In the genomic region with DNA sequence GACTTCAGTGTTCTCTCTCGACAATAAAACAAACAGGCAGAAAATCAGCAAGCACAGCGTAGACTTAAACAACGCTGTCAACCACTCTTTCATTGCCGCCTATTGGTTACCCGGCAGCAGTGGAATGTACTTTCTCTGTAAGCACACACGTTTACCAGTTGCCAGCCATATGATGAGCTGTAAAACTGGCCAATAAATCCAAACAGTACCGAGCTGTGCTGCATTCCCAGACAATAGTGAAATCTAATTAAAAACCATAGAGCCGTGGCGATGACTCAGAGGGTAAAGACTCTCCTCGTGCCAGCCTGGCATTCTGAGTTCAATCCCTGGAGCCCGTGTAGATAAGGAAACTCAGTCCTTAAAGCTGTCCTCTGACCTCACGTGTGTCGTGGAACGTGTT, we compare ENCODE assay signal across 14 mouse cellular contexts. TPM values are rescaled to one million over a fixed set of nuclear protein-coding genes. Genes with fewer than 3 reads are reported as not detected.
DNase-seq lines count a peak whose midpoint lies in the region; ATAC-seq and TF ChIP-seq lines count a peak whose summit lies in the region.
"Had no signal": no experiment of that assay in that cellular context is flagged by ENCODE, and none has a peak within 500 bp of the region (broad histone marks: within the 10 kb centered on the region; RNA-seq: fewer than 3 reads in every experiment).

No protein-coding gene starts in this region.

- H3K9ac ChIP-seq in heart, embryonic 12.5 days: peak overlapping the region; percentile 13; the same call in 1 of the 2 replicates
- no peak overlapping the region for H3K9ac ChIP-seq in midbrain, postnatal 0 days (replicated peaks; ENCODE audit: low read length, poor library complexity, severe bottlenecking)
- H3K9ac ChIP-seq in midbrain, embryonic 14.5 days (replicated peaks; ENCODE audit: low read length): no peak overlapping the region
- no peak overlapping the region for H3K9ac ChIP-seq in intestine, embryonic 16.5 days (ENCODE audit: low read depth, low read length)
- no peak overlapping the region for H3K9ac ChIP-seq in stomach, embryonic 16.5 days (ENCODE audit: low read length)
- no peak overlapping the region for H3K9ac ChIP-seq in liver, embryonic 12.5 days
- H3K9ac ChIP-seq: midbrain, embryonic 12.5 days had no signal

- no peak overlapping the region for H3K4me3 ChIP-seq in heart, embryonic 12.5 days
- H3K4me3 ChIP-seq in midbrain, postnatal 0 days (ENCODE audit: low read depth, low read length): no peak overlapping the region
- H3K4me3 ChIP-seq in midbrain, embryonic 14.5 days (replicated peaks; ENCODE audit: low read depth, low read length): no peak overlapping the region
- H3K4me3 ChIP-seq in intestine, embryonic 16.5 days (ENCODE audit: low read length): no peak overlapping the region
- no peak overlapping the region for H3K4me3 ChIP-seq in stomach, embryonic 16.5 days (replicated peaks; ENCODE audit: low read length)
- no peak overlapping the region for H3K4me3 ChIP-seq in liver, embryonic 12.5 days
- H3K4me3 ChIP-seq: midbrain, embryonic 12.5 days had no signal

- DNase-seq in heart, adult 18-20 months: no peak
- DNase-seq in midbrain, postnatal 0 days (ENCODE audit: low spot score): peak; percentile 25
- DNase-seq in midbrain, embryonic 14.5 days: no peak
- DNase-seq in adrenal gland, adult 18-20 months (ENCODE audit: low spot score in 2 of 2): no peak
- DNase-seq: cerebellum, adult 11 months; kidney, postnatal 36 days; liver; right cerebral cortex, adult 18-20 months had no signal

- no peak for ATAC-seq in heart, embryonic 12.5 days (ENCODE audit: insufficient number of reproducible peaks, low FRiP score)
- no peak for ATAC-seq in midbrain, postnatal 0 days (ENCODE audit: low FRiP score)
- no peak for ATAC-seq in midbrain, embryonic 14.5 days (ENCODE audit: low FRiP score, low TSS enrichment)
- ATAC-seq in intestine, embryonic 16.5 days: peak; percentile 83
- peak; percentile 49; the same call in 1 of the 2 replicates for ATAC-seq in stomach, embryonic 16.5 days (ENCODE audit: insufficient read depth, low FRiP score)
- ATAC-seq in liver, embryonic 12.5 days: no peak

- H3K36me3 ChIP-seq in heart, embryonic 12.5 days: no peaks in the 10 kb centered on the region
- peaks cover 9% of the 10 kb centered on the region for H3K36me3 ChIP-seq in midbrain, postnatal 0 days (ENCODE audit: insufficient read depth, low read length)
- peaks cover 8% of the 10 kb centered on the region for H3K36me3 ChIP-seq in midbrain, embryonic 14.5 days (ENCODE audit: control insufficient read depth, insufficient read depth, low read length)
- no peaks in the 10 kb centered on the region for H3K36me3 ChIP-seq in intestine, embryonic 16.5 days (ENCODE audit: control insufficient read depth, insufficient read depth, low read length)
- H3K36me3 ChIP-seq in stomach, embryonic 16.5 days (ENCODE audit: control insufficient read depth, insufficient read depth, low read length): no peaks in the 10 kb centered on the region
- H3K36me3 ChIP-seq in liver, embryonic 12.5 days: no peaks in the 10 kb centered on the region
- H3K36me3 ChIP-seq: midbrain, embryonic 12.5 days had no signal

- no peak for TF ChIP-seq CTCF in midbrain, postnatal 0 days (IDR thresholded peaks at IDR 0.05)

- H3K4me2 ChIP-seq in heart, embryonic 12.5 days: no peak overlapping the region
- no peak overlapping the region for H3K4me2 ChIP-seq in midbrain, postnatal 0 days (ENCODE audit: low read depth, low read length, poor library complexity, severe bottlenecking)
- H3K4me2 ChIP-seq in midbrain, embryonic 14.5 days (ENCODE audit: low read length): no peak overlapping the region
- peak overlapping the region; percentile 26; the same call in 1 of the 2 replicates for H3K4me2 ChIP-seq in intestine, embryonic 16.5 days (ENCODE audit: low read depth, low read length)
- H3K4me2 ChIP-seq in stomach, embryonic 16.5 days (ENCODE audit: low read depth, low read length): peak overlapping the region; percentile 1; the same call in 1 of the 2 replicates
- H3K4me2 ChIP-seq in liver, embryonic 12.5 days: no peak overlapping the region
- H3K4me2 ChIP-seq: midbrain, embryonic 12.5 days had no signal

- WGBS in heart, embryonic 12.5 days: 57% methylated on average over 14 of the region's 14 CpGs
- WGBS in midbrain, postnatal 0 days: 57% methylated on average over 14 of the region's 14 CpGs
- 66% methylated on average over 14 of the region's 14 CpGs for WGBS in midbrain, embryonic 14.5 days
- 22% methylated on average over 14 of the region's 14 CpGs for WGBS in intestine, embryonic 16.5 days
- 33% methylated on average over 14 of the region's 14 CpGs for WGBS in stomach, embryonic 16.5 days
- 67% methylated on average over 14 of the region's 14 CpGs for WGBS in liver, embryonic 12.5 days (ENCODE audit: insufficient replicate concordance)

- H3K27ac ChIP-seq in heart, embryonic 12.5 days (ENCODE audit: poor library complexity, severe bottlenecking): no peak overlapping the region
- no peak overlapping the region for H3K27ac ChIP-seq in midbrain, postnatal 0 days (ENCODE audit: low read depth, low read length)
- no peak overlapping the region for H3K27ac ChIP-seq in midbrain, embryonic 14.5 days (replicated peaks; ENCODE audit: low read depth, low read length)
- H3K27ac ChIP-seq in intestine, embryonic 16.5 days (ENCODE audit: low read length): no peak overlapping the region; the same call in none of the 2 replicates
- H3K27ac ChIP-seq in stomach, embryonic 16.5 days (ENCODE audit: low read length): no peak overlapping the region
- H3K27ac ChIP-seq in liver, embryonic 12.5 days: no peak overlapping the region
- H3K27ac ChIP-seq: midbrain, embryonic 12.5 days had no signal

- peaks cover 5% of the 10 kb centered on the region; the same call in 1 of the 2 replicates for H3K9me3 ChIP-seq in heart, embryonic 12.5 days (replicated peaks)
- no peaks in the 10 kb centered on the region for H3K9me3 ChIP-seq in midbrain, postnatal 0 days (ENCODE audit: low read length)
- peaks cover 10% of the 10 kb centered on the region for H3K9me3 ChIP-seq in midbrain, embryonic 14.5 days (ENCODE audit: control insufficient read depth, low read length)
- no peaks in the 10 kb centered on the region for H3K9me3 ChIP-seq in intestine, embryonic 16.5 days (ENCODE audit: control insufficient read depth, low read length)
- H3K9me3 ChIP-seq in stomach, embryonic 16.5 days (replicated peaks; ENCODE audit: control insufficient read depth, low read length): peaks cover 5% of the 10 kb centered on the region; the same call in 1 of the 2 replicates
- no peaks in the 10 kb centered on the region for H3K9me3 ChIP-seq in liver, embryonic 12.5 days (replicated peaks)

- no peaks in the 10 kb centered on the region for H3K27me3 ChIP-seq in heart, embryonic 12.5 days (replicated peaks)
- no peaks in the 10 kb centered on the region for H3K27me3 ChIP-seq in midbrain, postnatal 0 days (ENCODE audit: insufficient read depth, low read length)
- H3K27me3 ChIP-seq in midbrain, embryonic 14.5 days (ENCODE audit: control insufficient read depth, insufficient read depth, low read length): no peaks in the 10 kb centered on the region
- no peaks in the 10 kb centered on the region for H3K27me3 ChIP-seq in intestine, embryonic 16.5 days (replicated peaks; ENCODE audit: control insufficient read depth, insufficient read depth, low read length)
- H3K27me3 ChIP-seq in stomach, embryonic 16.5 days (ENCODE audit: control insufficient read depth, insufficient read depth, low read length): no peaks in the 10 kb centered on the region
- H3K27me3 ChIP-seq in liver, embryonic 12.5 days (replicated peaks): no peaks in the 10 kb centered on the region; the same call in 1 of the 2 replicates

- 0 out of 2 replicates have a peak, but pooled peaks cover 6% of the 10 kb centered on the region for H3K4me1 ChIP-seq in heart, embryonic 12.5 days (replicated peaks)
- H3K4me1 ChIP-seq in midbrain, postnatal 0 days (ENCODE audit: insufficient read depth, low read length): no peaks in the 10 kb centered on the region
- H3K4me1 ChIP-seq in midbrain, embryonic 14.5 days (ENCODE audit: control insufficient read depth, insufficient read depth, low read length): no peaks in the 10 kb centered on the region
- peaks cover 8% of the 10 kb centered on the region for H3K4me1 ChIP-seq in intestine, embryonic 16.5 days (ENCODE audit: control insufficient read depth, insufficient read depth, low read length)
- peaks cover 10% of the 10 kb centered on the region for H3K4me1 ChIP-seq in stomach, embryonic 16.5 days (ENCODE audit: control insufficient read depth, insufficient read depth, low read length)
- H3K4me1 ChIP-seq in liver, embryonic 12.5 days: 0 out of 2 replicates have a peak, but pooled peaks cover 7% of the 10 kb centered on the region
- H3K4me1 ChIP-seq: midbrain, embryonic 12.5 days had no signal

RNA-seq across cellular contexts. Expression of gene Lrrc75b, which starts 11.6 kb away (rescaled TPM):
- polyA plus RNA-seq in heart, embryonic 12.5 days (2016; fragmentation: Nextera tagmentation; extraction: Ambion mirVana): 1.4 and 1.6 TPM in 2 replicates
- total RNA-seq in heart, adult 18-20 months (2021): 1 to 10 TPM in 1 of 2 experiments, under 1 TPM in 1; 0.67 to 1.1 TPM
- total RNA-seq in midbrain, postnatal 0 days (2014; rRNA removed): 41.4 and 44.2 TPM in 2 replicates
- polyA plus RNA-seq in midbrain, postnatal 0 days (2015; fragmentation: Nextera tagmentation; extraction: Ambion mirVana): 37.5 and 39.5 TPM in 2 replicates
- polyA plus RNA-seq in midbrain, embryonic 14.5 days (2014; fragmentation: Nextera tagmentation; extraction: Ambion mirVana): 30.4 and 32.9 TPM in 2 replicates
- 1.9 and 2.7 TPM in 2 replicates for polyA plus RNA-seq in intestine, embryonic 16.5 days (2015; fragmentation: Nextera tagmentation; extraction: Ambion mirVana)
- 1.2 and 2.0 TPM in 2 replicates for polyA plus RNA-seq in stomach, embryonic 16.5 days (2015; fragmentation: Nextera tagmentation; extraction: Ambion mirVana)
- 0.11 and 0.12 TPM in 2 replicates for polyA plus RNA-seq in liver, embryonic 12.5 days (2016; fragmentation: Nextera tagmentation; extraction: Ambion mirVana)
- under 1 TPM; 0.32 to 0.40 TPM for total RNA-seq in adrenal gland, adult 18-20 months (2021)
- total RNA-seq: granulocyte monocyte progenitor cell, adult 5-6 weeks had no signal

RNA-seq across cellular contexts. Expression of gene Ggt1, which starts 12.9 kb away (rescaled TPM):
- 0.34 and 0.49 TPM in 2 replicates for polyA plus RNA-seq in heart, embryonic 12.5 days (2016; fragmentation: Nextera tagmentation; extraction: Ambion mirVana)
- total RNA-seq in heart, adult 18-20 months (2021): under 1 TPM in 1 of 2 experiments, not detected in 1; 0.54 TPM
- 1.4 and 5.4 TPM in 2 replicates for total RNA-seq in midbrain, postnatal 0 days (2014; rRNA removed)
- polyA plus RNA-seq in midbrain, postnatal 0 days (2015; fragmentation: Nextera tagmentation; extraction: Ambion mirVana): 1.0 and 2.0 TPM in 2 replicates
- polyA plus RNA-seq in midbrain, embryonic 14.5 days (2014; fragmentation: Nextera tagmentation; extraction: Ambion mirVana): 2.3 and 2.6 TPM in 2 replicates
- polyA plus RNA-seq in intestine, embryonic 16.5 days (2015; fragmentation: Nextera tagmentation; extraction: Ambion mirVana): 115 and 144 TPM in 2 replicates
- 35.1 and 35.4 TPM in 2 replicates for polyA plus RNA-seq in stomach, embryonic 16.5 days (2015; fragmentation: Nextera tagmentation; extraction: Ambion mirVana)
- polyA plus RNA-seq in liver, embryonic 12.5 days (2016; fragmentation: Nextera tagmentation; extraction: Ambion mirVana): 2.6 and 4.7 TPM in 2 replicates
- 1 to 10 TPM in 1 of 2 experiments, not detected in 1; 1.2 TPM for total RNA-seq in adrenal gland, adult 18-20 months (2021)

RNA-seq across cellular contexts. Expression of gene Gucd1, which starts 30.7 kb away (rescaled TPM):
- polyA plus RNA-seq in heart, embryonic 12.5 days (2016; fragmentation: Nextera tagmentation; extraction: Ambion mirVana): 26.8 and 27.9 TPM in 2 replicates
- 10 to 100 TPM; 33.0 to 36.8 TPM for total RNA-seq in heart, adult 18-20 months (2021)
- total RNA-seq in midbrain, postnatal 0 days (2014; rRNA removed): 41.2 and 48.0 TPM in 2 replicates
- 12.6 and 14.4 TPM in 2 replicates for polyA plus RNA-seq in midbrain, postnatal 0 days (2015; fragmentation: Nextera tagmentation; extraction: Ambion mirVana)
- polyA plus RNA-seq in midbrain, embryonic 14.5 days (2014; fragmentation: Nextera tagmentation; extraction: Ambion mirVana): 22.4 and 31.5 TPM in 2 replicates
- 55.5 and 63.0 TPM in 2 replicates for polyA plus RNA-seq in intestine, embryonic 16.5 days (2015; fragmentation: Nextera tagmentation; extraction: Ambion mirVana)
- 24.7 and 26.7 TPM in 2 replicates for polyA plus RNA-seq in stomach, embryonic 16.5 days (2015; fragmentation: Nextera tagmentation; extraction: Ambion mirVana)
- 46.6 and 50.5 TPM in 2 replicates for polyA plus RNA-seq in liver, embryonic 12.5 days (2016; fragmentation: Nextera tagmentation; extraction: Ambion mirVana)
- 10 to 100 TPM; 28.7 to 39.0 TPM for total RNA-seq in adrenal gland, adult 18-20 months (2021)

RNA-seq across cellular contexts. Expression of gene Snrpd3, which starts 31.1 kb away (rescaled TPM):
- 105 and 106 TPM in 2 replicates for polyA plus RNA-seq in heart, embryonic 12.5 days (2016; fragmentation: Nextera tagmentation; extraction: Ambion mirVana)
- 10 to 100 TPM; 66.2 to 80.3 TPM for total RNA-seq in heart, adult 18-20 months (2021)
- total RNA-seq in midbrain, postnatal 0 days (2014; rRNA removed): 17.2 and 20.4 TPM in 2 replicates
- polyA plus RNA-seq in midbrain, postnatal 0 days (2015; fragmentation: Nextera tagmentation; extraction: Ambion mirVana): 137 and 143 TPM in 2 replicates
- polyA plus RNA-seq in midbrain, embryonic 14.5 days (2014; fragmentation: Nextera tagmentation; extraction: Ambion mirVana): 126 and 140 TPM in 2 replicates
- polyA plus RNA-seq in intestine, embryonic 16.5 days (2015; fragmentation: Nextera tagmentation; extraction: Ambion mirVana): 136 and 144 TPM in 2 replicates
- polyA plus RNA-seq in stomach, embryonic 16.5 days (2015; fragmentation: Nextera tagmentation; extraction: Ambion mirVana): 115 and 134 TPM in 2 replicates
- 119 and 126 TPM in 2 replicates for polyA plus RNA-seq in liver, embryonic 12.5 days (2016; fragmentation: Nextera tagmentation; extraction: Ambion mirVana)
- 10 to 100 TPM; 86.1 to 87.1 TPM for total RNA-seq in adrenal gland, adult 18-20 months (2021)

RNA-seq across cellular contexts. Expression of gene Ggt5, which starts 40.7 kb away (rescaled TPM):
- 6.1 and 7.7 TPM in 2 replicates for polyA plus RNA-seq in heart, embryonic 12.5 days (2016; fragmentation: Nextera tagmentation; extraction: Ambion mirVana)
- total RNA-seq in heart, adult 18-20 months (2021): 1 to 10 TPM; 4.2 to 4.7 TPM
- total RNA-seq in midbrain, postnatal 0 days (2014; rRNA removed): 5.8 and 9.1 TPM in 2 replicates
- 1.3 and 2.4 TPM in 2 replicates for polyA plus RNA-seq in midbrain, postnatal 0 days (2015; fragmentation: Nextera tagmentation; extraction: Ambion mirVana)
- 0.97 and 1.9 TPM in 2 replicates for polyA plus RNA-seq in midbrain, embryonic 14.5 days (2014; fragmentation: Nextera tagmentation; extraction: Ambion mirVana)
- polyA plus RNA-seq in intestine, embryonic 16.5 days (2015; fragmentation: Nextera tagmentation; extraction: Ambion mirVana): 8.6 and 8.8 TPM in 2 replicates
- polyA plus RNA-seq in stomach, embryonic 16.5 days (2015; fragmentation: Nextera tagmentation; extraction: Ambion mirVana): 4.3 and 6.5 TPM in 2 replicates
- 0.21 and 0.41 TPM in 2 replicates for polyA plus RNA-seq in liver, embryonic 12.5 days (2016; fragmentation: Nextera tagmentation; extraction: Ambion mirVana)
- 1 to 10 TPM; 3.7 to 5.2 TPM for total RNA-seq in adrenal gland, adult 18-20 months (2021)

Comparison
In these comparisons a context has a peak if more than half of its experiments do, and no peak if none do; other contexts are left out.
1. ATAC-seq: peak in intestine, embryonic 16.5 days (single experiment) and stomach, embryonic 16.5 days (single experiment); none in heart, embryonic 12.5 days (single experiment), midbrain, postnatal 0 days (single experiment), midbrain, embryonic 14.5 days (single experiment) and liver, embryonic 12.5 days (single experiment).
2. H3K4me2 ChIP-seq: peak in intestine, embryonic 16.5 days (single experiment) and stomach, embryonic 16.5 days (single experiment); none in heart, embryonic 12.5 days (single experiment), midbrain, postnatal 0 days (single experiment), midbrain, embryonic 14.5 days (single experiment) and liver, embryonic 12.5 days (single experiment).